Mouse (Mus musculus) lung, postnatal 36 days (tissue): ENCODE measurements at regions not wholly inside any gene's neighbourhood (a gene's known extent, or its start where the extent isn't known, plus 50 kb on each side); places are given as distances from the start of the nearest gene placed in this dataset.

Experiments
- DNase-seq: peaks from one replicate; pipeline ENCODE4 v3.0.0; 2022; ENCODE audit warnings: mixed read lengths

DNA sequence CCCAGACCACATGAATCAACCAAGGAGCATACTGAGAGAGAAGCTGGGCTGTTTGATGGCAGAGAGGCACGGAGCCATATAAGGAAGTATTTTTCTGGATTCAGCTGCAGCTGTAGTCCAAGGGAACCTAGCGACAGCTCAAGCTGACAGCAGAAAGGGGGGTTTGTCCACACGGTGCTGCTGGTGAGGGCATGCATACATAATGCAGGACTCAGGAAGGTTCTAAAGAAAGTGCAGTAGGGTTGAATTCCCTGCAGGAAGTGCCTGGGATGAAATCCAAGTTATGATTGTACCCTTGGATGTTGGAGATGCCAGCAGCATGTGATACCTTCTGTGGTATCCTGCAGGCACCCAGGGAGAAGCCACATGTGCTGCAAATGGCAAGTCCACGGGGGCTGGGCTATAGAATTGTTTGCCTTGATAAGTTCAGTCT lies 381.7 kb upstream of the Camk1g start:
- no peak for DNase-seq

DNA sequence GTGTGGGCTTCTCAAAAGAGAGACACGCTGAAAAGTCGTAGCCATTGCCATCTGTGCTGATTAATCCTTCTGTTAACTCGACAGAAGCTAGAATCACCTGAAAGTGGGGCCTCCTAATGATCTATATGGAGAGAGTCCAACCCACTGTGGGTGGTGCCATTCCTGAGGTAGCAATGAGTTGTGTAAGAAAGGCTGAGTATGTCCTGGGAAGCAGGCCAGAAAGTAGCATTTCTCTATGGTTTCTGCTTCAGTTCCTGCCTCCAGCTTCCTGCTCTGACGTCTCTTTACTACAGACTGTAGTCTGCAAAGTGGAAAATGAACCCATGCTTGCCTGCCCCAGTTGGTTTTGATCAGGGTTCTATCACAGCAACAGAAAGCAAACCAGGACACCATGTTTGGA lies 380.8 kb upstream of the Camk1g start:
- no peak for DNase-seq

DNA sequence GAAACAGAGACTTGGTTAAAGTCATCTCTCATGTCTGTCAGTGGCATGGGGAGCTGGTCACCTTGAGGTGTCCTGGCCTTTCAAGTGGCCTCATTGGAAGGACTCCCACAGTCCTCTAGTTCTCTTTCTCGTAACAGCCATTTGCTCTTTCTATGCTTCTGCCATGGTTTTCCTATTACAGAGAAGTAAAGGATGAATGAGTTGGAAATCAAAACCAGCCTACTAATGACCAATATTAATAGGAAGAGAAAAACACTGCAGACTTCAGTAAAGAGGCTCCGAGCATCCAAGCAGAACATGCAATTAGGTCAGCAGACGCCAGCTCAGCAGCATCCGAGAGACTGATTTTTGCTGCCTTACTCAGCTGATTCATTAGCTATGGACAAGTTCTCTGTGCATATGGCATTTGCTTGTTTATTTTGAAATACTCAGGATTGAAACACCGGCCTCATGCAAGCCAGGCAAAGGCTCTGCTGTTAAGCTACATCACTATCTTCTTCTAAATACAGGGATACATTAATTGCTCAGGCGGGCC lies 377.4 kb upstream of the Camk1g start:
- DNase-seq: no peak

DNA sequence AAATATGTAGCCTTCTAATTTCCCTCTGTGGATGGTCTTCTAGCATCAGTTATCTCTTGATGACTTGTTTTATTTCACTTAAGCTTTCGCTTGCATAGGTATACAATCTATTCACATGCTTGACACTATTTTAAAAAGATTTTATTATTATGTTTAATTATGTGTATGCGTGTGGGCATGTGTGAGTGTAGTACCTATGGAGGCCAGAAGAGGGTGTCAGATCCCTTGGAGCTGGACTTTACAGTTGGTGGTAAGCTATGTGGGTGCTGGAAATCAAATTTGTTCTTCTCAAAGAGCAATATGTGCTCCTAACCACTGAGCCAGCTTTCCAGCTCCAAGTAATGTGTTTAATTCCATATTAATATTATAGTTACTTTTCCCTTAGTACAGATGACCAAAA lies 372.6 kb upstream of the Camk1g start:
- DNase-seq: no peak

DNA sequence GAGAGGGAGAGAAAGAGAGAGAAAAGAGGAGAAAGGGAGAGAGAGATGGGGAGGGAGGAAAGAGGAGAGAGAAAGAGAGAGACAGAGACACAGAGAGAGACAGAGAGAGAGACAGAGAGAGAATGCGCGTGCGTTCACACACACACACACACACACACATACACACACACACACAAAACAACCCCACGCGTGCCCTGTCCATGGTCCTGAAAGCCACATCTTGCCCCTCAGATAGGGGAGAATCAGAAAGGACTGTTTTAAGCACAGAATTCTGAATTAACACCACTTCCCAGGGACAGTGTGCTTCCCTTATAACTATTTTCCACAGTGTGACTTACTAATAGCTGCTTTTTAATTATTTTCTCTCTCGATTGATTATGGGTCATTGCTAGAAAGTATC lies 368.7 kb upstream of the Camk1g start:
- no peak for DNase-seq

DNA sequence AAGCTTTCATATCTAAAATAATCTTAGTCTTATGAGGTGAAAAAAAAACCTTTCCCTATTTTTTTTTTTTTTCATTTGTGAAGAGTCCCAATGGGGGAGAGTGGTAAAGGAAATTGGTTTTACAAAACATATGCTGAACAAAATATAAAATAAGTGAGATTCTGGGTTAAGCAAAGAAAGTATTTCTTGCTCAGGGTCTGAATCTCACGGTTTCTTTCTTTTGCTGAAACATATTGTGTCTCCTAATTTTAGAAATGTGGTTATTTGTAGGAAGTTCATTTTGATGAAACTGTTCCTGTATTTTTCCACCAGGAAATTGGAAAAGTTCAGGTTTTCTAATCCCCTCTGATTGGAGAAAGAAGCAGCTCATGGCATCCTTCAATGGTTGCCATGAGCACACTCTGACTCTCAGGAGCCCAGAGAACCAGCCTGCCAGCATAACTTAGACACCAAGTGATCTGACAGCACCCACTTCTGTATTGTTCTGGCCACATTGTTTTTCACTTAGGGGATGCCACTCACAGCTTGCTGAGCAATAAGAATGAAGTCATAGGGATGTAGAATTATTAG lies 365.9 kb upstream of the Camk1g start:
- no peak for DNase-seq

DNA sequence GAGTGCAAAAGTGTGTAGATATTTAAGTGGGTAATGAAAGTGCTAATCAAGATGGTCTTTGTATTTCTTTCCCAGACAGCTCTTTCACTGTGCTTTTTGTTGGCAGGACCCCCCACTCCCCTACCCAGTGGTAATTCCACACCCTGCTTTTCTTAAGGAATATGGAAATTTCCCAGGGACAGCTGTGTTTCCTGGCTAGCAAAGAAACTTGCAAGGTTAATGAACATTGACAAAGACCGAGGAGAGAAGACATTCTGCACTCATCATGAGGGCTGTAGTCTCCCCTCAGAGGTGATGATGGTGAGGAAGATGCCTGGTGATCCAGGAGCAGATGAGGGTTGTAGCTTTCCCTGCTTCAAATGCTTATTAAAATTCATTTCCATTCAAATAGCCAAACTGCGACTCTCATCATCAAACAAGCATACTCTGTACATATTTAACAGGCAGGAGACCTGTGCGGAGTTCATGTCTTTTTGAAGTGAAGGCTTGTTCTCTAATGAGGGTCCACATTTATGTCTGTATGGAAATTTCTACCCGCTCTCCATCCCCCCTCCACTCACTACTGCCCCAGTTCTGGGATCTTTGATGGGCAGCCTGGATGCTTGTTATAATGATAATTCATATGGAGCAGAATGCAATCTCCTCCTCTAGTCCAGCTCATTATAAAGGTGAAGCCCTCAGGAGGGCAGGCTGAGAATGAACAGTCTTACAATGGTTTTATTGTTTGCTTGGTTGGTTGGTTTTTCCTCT lies 364.1 kb upstream of the Camk1g start:
- DNase-seq: no peak

DNA sequence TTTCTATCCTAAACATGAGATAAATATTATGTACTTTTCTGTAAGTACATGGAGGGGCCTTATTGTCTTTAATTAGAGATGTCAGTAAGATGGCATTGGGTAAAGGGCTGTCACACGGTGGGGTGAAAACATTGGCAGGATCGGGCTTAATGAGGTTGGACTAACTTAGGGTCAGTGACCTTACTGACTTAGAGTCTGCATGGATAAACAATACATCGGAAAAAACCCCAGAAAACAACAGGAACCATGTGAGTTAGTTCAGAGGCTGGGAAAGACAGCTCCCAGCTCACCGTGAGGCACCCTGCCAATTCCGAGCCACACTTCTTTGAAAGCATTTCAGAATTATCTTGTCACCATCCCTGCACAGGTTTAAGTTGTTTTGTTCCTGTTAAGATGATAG lies 363.3 kb upstream of the Camk1g start:
- DNase-seq: no peak

DNA sequence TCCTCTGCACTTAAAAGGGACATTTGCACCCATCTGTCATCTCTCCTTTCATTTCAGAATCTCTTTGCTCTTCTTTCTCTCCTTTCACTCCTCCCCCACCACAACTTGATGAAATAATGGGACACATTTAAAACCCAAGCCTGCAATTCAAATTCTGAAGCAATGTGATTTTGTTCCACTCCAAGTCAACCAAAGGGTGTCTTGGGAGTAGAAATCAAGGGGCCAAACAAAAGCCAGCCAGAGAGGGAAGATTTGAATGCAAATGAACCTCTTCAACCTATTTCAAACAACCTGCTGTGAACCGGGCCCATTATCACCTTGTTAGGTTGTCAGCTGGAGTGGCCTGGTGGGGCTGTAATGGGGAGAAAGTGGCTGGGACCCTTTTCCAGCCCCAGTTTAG lies 362.0 kb upstream of the Camk1g start:
- DNase-seq: no peak

DNA sequence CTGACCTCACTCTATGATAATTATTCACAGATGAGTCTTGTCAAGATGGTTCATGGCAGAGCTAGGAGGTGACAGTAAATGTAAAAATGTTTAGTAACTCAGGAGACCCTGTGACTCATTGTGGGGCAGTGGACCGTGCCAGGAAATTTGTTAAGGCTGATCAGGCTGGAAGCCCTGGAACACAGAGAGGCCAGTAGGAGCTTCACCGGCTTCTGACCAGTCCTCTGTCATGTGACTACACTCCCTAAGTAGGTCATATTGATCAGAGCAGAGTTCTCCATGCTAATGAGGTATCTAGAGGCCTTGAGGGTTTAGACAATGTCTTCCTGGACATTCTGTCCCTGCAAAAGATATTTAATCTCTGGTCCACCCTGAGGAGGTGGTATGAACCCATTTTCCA lies 351.8 kb upstream of the Camk1g start:
- DNase-seq: no peak

DNA sequence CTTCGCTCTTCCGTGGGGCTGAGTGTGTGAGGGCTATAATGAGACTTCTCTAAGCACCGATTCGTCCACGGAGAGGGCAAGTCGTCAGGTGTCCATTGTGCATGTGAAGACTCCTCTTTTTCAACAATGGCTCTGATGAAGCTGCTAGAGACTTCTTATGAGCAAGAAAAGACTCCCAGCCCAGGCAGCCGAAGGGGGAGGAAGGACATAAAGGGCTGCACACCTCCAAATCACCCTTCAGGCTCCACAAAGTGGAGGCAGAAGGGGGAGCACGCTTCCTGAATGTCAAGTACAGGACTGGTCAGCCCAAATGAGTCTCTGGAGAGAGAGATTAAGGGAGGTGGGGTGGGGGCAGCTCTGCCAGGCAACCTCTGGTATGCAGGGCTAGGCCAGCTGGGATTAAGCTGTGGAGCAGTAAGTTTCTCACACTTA lies 350.3 kb upstream of the Camk1g start:
- DNase-seq: no peak

DNA sequence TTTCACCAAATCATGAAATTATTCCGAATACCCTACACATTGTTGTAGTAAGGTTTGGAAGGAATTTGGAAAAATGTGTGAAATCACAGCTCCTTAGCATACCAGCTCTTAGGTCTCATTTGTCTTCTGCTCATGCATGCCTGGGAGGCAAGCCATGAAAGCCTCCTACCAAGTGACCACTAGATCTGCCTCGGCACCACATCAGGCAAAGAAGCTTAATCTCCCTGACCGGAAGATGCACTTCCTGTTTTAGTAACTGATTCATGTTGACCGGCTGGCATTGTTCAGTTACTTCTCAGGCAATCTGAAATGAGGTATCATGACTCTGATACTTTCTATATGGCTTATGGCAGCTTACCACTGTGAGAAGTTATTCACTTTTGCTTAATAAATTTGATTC lies 345.2 kb upstream of the Camk1g start:
- no peak for DNase-seq

DNA sequence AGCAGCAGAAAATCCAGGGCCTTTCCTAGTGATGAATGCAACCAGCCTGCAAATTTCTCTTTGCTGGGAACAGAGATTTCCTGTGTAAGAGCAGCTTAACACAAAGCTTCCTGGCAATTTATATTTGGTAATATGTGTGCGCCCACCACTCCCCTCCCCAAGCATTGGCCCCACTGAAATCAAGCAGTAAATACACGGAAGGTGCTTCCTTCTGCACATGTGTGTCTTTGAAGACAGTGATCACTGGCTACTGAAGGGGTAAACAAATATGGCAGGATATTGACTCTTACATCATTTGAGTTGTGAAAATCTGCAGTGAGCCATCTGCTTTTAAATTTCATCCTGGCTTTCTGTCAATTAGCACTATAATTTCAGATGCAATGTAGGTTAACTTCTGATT lies 344.5 kb upstream of the Camk1g start:
- no peak for DNase-seq

DNA sequence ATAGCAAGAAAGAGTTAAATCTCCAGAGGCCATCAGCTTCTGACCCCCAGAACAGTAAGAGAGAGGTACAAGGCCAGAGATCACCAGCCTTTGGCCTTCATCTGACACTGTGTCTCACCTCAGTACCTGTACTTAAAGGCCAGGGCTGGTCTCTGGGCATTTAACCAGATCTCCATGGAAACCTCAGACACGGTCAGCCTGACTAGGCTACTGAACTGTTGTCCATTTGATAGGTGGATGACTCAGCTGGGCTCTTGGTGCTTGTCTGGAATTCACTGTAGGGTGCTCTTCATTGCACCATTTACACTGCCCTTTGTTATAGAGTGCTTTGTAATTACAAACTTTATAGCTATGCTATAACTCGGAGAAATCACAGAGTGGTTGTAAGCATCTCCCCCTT lies 335.1 kb upstream of the Camk1g start:
- peak; percentile 7 for DNase-seq

DNA sequence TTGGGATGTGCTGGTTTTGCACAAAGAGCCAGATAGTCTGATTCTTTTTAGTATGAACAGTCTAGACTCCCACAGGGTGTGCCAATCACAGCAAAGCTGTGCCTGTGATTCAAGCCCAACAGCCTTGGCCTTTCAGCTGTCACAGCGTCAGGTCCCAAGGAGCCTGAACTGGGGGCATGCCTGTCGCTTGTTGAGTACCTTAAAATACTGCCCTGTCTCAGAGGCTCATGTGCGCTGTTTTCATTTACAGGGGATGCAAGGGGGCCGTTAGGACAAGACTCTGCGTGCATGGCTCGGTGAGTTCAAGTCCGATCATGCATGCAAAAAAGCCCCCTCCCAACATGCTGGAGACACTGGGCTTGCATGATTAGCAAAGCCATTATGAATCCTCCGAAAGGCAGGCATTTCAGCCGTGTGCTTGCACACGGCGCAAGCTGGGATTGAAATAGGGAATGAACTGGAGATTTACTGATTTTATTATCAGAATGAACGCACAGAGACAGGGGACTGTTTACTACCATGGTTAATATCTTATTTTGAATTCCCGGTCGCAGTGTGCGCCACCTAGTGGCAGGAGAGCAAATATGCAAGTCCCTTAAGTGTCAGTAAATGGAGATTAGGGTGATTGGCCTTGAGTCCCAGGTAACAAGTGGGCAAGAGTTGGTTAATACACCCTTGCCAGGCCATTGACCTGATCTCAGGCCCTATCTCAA lies 332.8 kb upstream of the Camk1g start:
- DNase-seq: peak; percentile 41

DNA sequence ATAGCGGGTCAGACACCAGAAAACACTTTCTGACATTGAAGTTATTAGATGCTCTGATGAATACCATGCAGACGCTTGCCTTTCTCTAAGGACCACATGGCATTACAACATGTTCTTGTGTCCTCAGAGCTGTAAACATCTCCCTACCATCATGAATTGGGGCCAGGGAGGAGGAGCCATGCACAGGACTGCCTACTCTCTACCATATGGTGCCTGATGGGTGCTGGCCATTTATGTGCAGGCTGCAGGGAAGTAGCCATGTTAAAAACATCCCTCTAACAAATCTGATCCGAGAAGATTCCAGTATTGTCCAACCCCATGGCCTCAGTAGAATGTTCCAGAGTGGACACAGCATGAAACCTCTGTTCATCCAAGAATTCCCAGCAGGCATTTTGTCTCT lies 330.1 kb upstream of the Camk1g start:
- DNase-seq: no peak

DNA sequence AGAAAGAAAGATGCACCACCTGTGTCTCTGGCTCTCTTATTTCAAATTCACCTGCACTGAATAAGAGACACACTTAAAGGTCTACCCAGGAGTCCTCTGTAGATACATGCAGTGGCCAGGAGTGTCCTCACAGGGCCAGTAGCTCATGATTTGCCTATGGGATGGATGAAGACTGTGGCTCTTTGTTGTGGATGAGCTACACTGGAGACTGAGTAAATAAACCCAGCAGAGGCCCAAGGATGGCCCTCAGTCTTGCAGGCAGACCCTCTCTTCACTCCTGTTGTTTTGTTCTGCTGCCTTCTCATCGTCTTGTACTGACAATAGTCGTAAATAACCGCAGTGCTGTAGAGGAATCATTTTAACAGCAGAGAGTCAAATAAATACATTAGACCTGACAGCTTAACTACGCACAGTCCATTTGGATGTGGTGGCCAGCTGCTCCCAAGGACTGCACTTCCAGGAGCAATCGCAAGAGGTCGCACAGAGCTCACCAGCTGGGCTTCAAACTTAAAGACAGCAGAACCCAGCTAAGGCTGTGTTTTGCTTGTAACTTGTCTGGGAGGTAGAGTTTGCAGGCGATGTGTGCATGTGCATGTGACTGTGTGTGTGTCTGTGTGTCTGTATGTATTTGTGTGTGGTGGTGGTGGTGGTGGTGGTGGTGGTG lies 328.6 kb upstream of the Camk1g start:
- DNase-seq: peak; percentile 78

DNA sequence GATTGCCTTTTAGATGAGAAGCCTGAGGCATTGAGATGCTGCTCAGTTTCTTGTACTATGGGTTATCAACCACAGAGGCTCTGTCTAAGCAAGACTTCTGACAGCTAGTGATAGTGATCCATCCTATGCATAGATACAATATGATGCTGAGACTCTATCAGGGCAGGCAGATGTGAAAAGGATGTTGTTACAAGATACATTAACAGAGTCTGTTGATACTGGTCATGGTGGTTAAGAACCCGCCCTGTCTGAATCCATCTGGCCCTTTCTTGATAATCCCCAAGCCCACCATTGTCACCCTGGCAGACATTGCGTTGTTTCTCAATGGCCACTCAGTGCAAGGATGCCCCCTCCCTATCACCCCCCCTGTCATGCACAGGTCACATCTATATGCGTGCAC lies 327.8 kb upstream of the Camk1g start:
- DNase-seq: no peak

DNA sequence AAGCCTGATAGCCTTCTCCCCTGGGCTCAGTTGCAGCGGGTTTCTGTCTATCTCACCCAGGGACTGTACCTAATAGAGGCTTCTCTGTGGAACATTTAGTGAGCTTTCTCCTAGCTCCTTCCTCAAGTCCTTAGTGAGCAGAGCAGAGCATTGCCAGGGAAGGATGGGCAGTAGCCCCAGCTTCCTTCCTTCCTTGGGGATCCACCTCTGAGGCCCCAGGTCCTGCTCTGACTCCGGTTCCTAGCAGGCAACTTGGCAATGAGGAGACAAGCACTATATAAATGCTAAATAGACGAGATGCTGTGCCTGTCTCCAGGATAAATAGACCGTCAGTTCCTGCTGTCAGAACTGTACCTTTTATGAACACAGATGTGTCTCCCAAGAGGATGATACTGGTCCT lies 326.9 kb upstream of the Camk1g start:
- peak; percentile 56 for DNase-seq

DNA sequence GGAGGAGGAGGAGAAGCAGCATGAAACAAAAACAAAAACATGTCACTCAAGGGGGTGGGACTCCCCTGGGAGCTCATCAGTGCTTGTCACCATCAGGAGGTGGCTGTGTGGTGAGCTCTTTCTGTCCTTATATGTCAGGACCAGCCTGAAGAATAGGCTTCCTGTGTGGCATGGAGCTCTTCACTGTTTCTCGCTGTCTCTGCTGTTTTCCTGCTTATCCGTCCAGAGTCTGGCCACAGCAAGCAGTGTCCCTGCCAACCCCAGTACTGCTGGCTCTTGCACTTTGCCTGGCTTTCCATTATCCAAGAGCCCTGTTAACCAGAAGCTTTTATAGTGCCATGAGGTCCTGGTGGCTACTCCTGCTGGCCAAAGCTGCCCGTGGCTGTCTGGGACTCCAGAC lies 322.9 kb upstream of the Camk1g start:
- peak; percentile 56 for DNase-seq

DNA sequence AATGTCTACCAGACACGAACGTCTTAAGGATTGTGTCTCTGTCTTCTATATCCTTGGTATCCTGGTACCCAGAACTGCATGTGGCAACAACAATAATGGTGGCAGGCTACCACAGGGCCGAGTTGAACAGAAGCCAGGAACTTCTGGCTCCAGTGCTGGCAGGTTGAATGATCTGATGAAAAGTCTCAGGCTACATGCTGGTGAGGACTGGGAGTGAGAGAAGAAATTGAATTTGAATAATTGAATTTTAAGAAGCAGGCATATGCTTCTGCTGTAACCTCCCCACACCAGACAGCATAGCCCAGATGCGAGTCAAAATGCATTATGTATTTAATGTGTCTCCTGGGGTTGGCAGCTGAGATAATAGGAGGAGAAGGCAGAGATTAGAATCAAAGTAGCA lies 319.5 kb upstream of the Camk1g start:
- DNase-seq: no peak

DNA sequence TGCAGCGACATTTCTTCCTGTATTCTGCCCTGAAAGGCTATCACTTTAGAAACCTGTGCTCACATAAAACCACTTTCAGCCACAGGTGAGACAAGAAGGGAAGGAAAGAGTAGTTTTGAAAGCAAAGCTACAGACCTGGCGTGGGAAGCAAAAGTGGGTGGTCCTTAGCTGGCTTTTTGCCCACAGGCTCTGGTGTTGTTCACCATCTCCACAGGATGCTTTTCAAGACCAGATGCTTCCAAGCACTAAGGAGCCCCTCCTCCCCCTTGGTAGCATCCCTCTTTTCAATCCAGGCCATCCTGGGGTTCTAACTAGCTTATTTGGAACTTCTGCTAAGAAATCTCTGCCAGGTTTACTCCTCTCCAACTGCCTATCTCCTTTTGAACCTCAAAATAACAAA lies 312.8 kb upstream of the Camk1g start:
- no peak for DNase-seq

DNA sequence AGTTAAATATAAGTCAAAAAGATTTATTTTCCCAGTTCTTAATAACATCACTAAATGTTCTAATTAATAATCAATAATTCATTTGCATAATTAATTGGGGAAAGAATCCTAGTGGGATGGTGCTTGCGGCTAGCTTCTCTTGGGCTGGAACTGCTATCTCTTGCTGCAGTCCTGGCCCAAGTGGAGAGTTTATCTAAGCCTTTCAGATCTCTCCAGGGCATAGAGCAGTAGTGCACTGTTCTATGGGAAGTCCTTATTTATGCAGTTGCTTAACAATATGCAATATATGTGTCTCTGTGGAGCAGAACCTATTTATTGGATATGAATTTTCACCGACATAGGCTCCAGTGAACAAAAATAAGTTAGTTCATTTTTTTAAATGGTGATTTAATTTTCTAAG lies 308.4 kb upstream of the Camk1g start:
- DNase-seq: no peak
